Mouse (Mus musculus) testis, adult 2 months (tissue): ENCODE measurements around the gene Rif1.

Experiments
- CTCF ChIP-seq: fragments of 200-500 bp; IDR thresholded peaks from 2 replicates; pipeline ENCODE4 v1.5.1; 2012; ENCODE audit warnings: low read depth, mild to moderate bottlenecking, inconsistent platforms, low read length, moderate library complexity; ENCODE audit not compliant: control insufficient read depth, insufficient read depth, insufficient replicate concordance
- POLR2A ChIP-seq: fragments of 200-500 bp; IDR thresholded peaks from 2 replicates; pipeline ENCODE4 v1.6.1; 2012; ENCODE audit warnings: low read depth, mild to moderate bottlenecking, inconsistent platforms, low read length, moderate library complexity; ENCODE audit not compliant: control insufficient read depth

DNA sequence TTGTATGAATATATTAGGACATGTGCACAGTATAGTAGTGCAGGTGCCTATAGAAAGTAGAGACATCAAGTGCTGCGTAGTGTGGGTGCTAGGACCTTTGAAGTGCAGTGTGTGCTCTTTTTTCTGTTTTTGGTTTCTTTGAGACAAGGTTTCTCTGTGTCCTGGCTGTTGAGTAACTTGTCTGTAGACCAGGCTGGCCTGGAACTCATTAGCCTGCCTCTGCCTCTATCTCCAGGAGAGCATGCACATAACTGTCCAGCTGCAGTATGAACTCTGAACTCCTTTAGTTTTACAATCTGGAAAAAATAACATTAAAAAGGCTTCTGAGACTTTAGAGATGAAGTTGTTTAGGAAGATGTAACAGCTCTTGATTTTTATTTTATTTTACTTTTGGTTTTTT is 41.5 kb downstream of the Rif1 start:
- no peak for TF ChIP-seq CTCF
- no peak for TF ChIP-seq POLR2A
